Mouse (Mus musculus): ENCODE results near the gene Dap3. TPM values are rescaled to one million over a fixed set of nuclear protein-coding genes. Genes with fewer than 3 reads are reported as not detected.

The Dap3 gene
- polyA plus RNA-seq (2017; shearing (Covaris generic)), result 174 TPM

GRCm38 (mm10) chr3:88950576-88951326 lies at the start of gene Dap3, which contains the start of gene Ash1l:
Dap3 (minus strand) TSS chr3:88951181.
Ash1l (plus strand) TSS chr3:88950622.

GRCm38 (mm10) chr3:88913511-88914383 lies 37.2 kb downstream of the Dap3 start, which contains the start of gene Msto1:
Msto1 (minus strand) TSS chr3:88913999.

Other genes starting within 250 kb of the Dap3 start
- gene Rit1, start 234.3 kb downstream of the Dap3 start, polyA plus RNA-seq (2017; shearing (Covaris generic)), result 63.2 TPM
- 76.8 TPM for gene Syt11, start 176.0 kb downstream of the Dap3 start, polyA plus RNA-seq (2017; shearing (Covaris generic))
- 39.9 TPM for gene Gon4l, start 116.0 kb downstream of the Dap3 start, polyA plus RNA-seq (2017; shearing (Covaris generic))
- 35.0 TPM for gene Msto1, start 37.2 kb downstream of the Dap3 start, polyA plus RNA-seq (2017; shearing (Covaris generic))
- 35.1 TPM for gene Ash1l, start 559 bp downstream of the Dap3 start, polyA plus RNA-seq (2017; shearing (Covaris generic))
- 55.7 TPM for gene Rusc1, start 142.1 kb upstream of the Dap3 start, polyA plus RNA-seq (2017; shearing (Covaris generic))
- gene Gm43738, start 149.9 kb upstream of the Dap3 start, polyA plus RNA-seq (2017; shearing (Covaris generic)), result not detected
- 114 TPM for gene Fdps, start 150.8 kb upstream of the Dap3 start, polyA plus RNA-seq (2017; shearing (Covaris generic))
- not detected for gene Pklr, start 185.0 kb upstream of the Dap3 start, polyA plus RNA-seq (2017; shearing (Covaris generic))
- gene Hcn3, start 209.0 kb upstream of the Dap3 start, polyA plus RNA-seq (2017; shearing (Covaris generic)), result 1.4 TPM
- 24.5 TPM for gene Clk2, start 213.6 kb upstream of the Dap3 start, polyA plus RNA-seq (2017; shearing (Covaris generic))
- 319 TPM for gene Scamp3, start 226.3 kb upstream of the Dap3 start, polyA plus RNA-seq (2017; shearing (Covaris generic))
- gene Fam189b, start 232.0 kb upstream of the Dap3 start, polyA plus RNA-seq (2017; shearing (Covaris generic)), result 240 TPM